Mouse (Mus musculus): ENCODE measurements at regions not wholly inside any gene's neighbourhood (a gene's known extent, or its start where the extent isn't known, plus 50 kb on each side); places are given as distances from the start of the nearest gene placed in this dataset.
"Not testable (repeated sequence)": the region's sequence is repeated elsewhere in the genome, so short reads cannot be mapped to it uniquely, and the experiment has no call there.

GRCm38 (mm10) chr12:17852138-17852537 is 161.5 kb downstream of the Hpcal1 start:
- DNase-seq, result peak in 1 of 2 experiments; percentile 48

GRCm38 (mm10) chr12:17872491-17872890 is 181.8 kb downstream of the Hpcal1 start:
- DNase-seq, result not testable (repeated sequence)

- peak; percentile 69 to 74 for DNase-seq
These were observed 190.9 kb downstream of the Hpcal1 start for GRCm38 (mm10) chr12:17881371-17882116.

- DNase-seq, result peak in 1 of 2 experiments; percentile 6
These were observed 191.8 kb downstream of the Hpcal1 start for GRCm38 (mm10) chr12:17882117-17883116.

- not testable (repeated sequence) for DNase-seq
These were observed 201.1 kb downstream of the Hpcal1 start for GRCm38 (mm10) chr12:17891663-17892310.

- not testable (repeated sequence) for DNase-seq
These were observed 222.4 kb downstream of the Hpcal1 start for GRCm38 (mm10) chr12:17913058-17913457.

Data from spleen, adult 18-20 months (tissue).